Mouse (Mus musculus): ENCODE data around the gene Ttc6. TPM values are rescaled to one million over a fixed set of nuclear protein-coding genes. Genes with fewer than 3 reads are reported as not detected.

The Ttc6 gene
- polyA plus RNA-seq, 1 experiment from 2014 or later, result 0.78 TPM

GRCm38 (mm10) chr12:57536909-57537670, 26.8 kb upstream of the Ttc6 start:
- no peak for DNase-seq (ENCODE audit: low spot score)
- 4% methylated on average over 11 of the region's 11 CpGs for WGBS
- Histone ChIP-seq H3K4me2 (ENCODE audit: low read depth, low read length) (no peak overlapping the region), H3K9ac (ENCODE audit: low read depth, low read length) (no peak overlapping the region), H3K9me3 (ENCODE audit: control insufficient read depth, low read length) (no peaks in the 10 kb centered on the region), H3K27ac (replicated peaks; ENCODE audit: low read depth, low read length) (no peak overlapping the region), H3K27me3 (replicated peaks; ENCODE audit: control insufficient read depth, insufficient read depth, low read length) (peaks cover 92% of the 10 kb centered on the region), H3K36me3 (ENCODE audit: control insufficient read depth, insufficient read depth, low read length) (no peaks in the 10 kb centered on the region), H3K4me3 (ENCODE audit: low read depth, low read length) (no peak overlapping the region), H3K4me1 (ENCODE audit: control insufficient read depth, insufficient read depth, low read length) (0 out of 2 replicates have a peak, but pooled peaks cover 7% of the 10 kb centered on the region)
- no peak for ATAC-seq (ENCODE audit: low read depth)

GRCm38 (mm10) chr12:57537791-57538587, 25.9 kb upstream of the Ttc6 start:
- Histone ChIP-seq H3K4me3 (ENCODE audit: low read depth, low read length) (peak overlapping the region; percentile 25), H3K27ac (replicated peaks; ENCODE audit: low read depth, low read length) (no peak overlapping the region), H3K9ac (ENCODE audit: low read depth, low read length) (no peak overlapping the region), H3K4me1 (ENCODE audit: control insufficient read depth, insufficient read depth, low read length) (peaks cover 14% of the 10 kb centered on the region; the same call in 1 of the 2 replicates), H3K9me3 (ENCODE audit: control insufficient read depth, low read length) (no peaks in the 10 kb centered on the region), H3K27me3 (replicated peaks; ENCODE audit: control insufficient read depth, insufficient read depth, low read length) (peaks cover 92% of the 10 kb centered on the region), H3K36me3 (ENCODE audit: control insufficient read depth, insufficient read depth, low read length) (no peaks in the 10 kb centered on the region), H3K4me2 (ENCODE audit: low read depth, low read length) (peak overlapping the region; percentile 50)
- no peak for ATAC-seq (ENCODE audit: low read depth)
- no peak for DNase-seq (ENCODE audit: low spot score)
- 3% methylated on average over 21 of the region's 21 CpGs for WGBS

- H3K27ac ChIP-seq (replicated peaks; ENCODE audit: low read depth, low read length), result no peak overlapping the region
- H3K36me3 ChIP-seq (ENCODE audit: control insufficient read depth, insufficient read depth, low read length), result no peaks in the 10 kb centered on the region
- peak overlapping the region; percentile 48; the same call in 1 of the 2 replicates for H3K9ac ChIP-seq (ENCODE audit: low read depth, low read length)
- DNase-seq (ENCODE audit: low spot score) (no peak), ATAC-seq (ENCODE audit: low read depth) (0 out of 2 replicates have a peak, but pooled peaks have one; percentile 17)
- peak overlapping the region; percentile 50 for H3K4me2 ChIP-seq (ENCODE audit: low read depth, low read length)
- H3K4me3 ChIP-seq (ENCODE audit: low read depth, low read length), result peak overlapping the region; percentile 25
- H3K4me1 ChIP-seq (ENCODE audit: control insufficient read depth, insufficient read depth, low read length), result peaks cover 16% of the 10 kb centered on the region; the same call in 1 of the 2 replicates
- peaks cover 92% of the 10 kb centered on the region for H3K27me3 ChIP-seq (replicated peaks; ENCODE audit: control insufficient read depth, insufficient read depth, low read length)
- WGBS, result 2% methylated on average over 57 of the region's 63 CpGs
- no peaks in the 10 kb centered on the region for H3K9me3 ChIP-seq (ENCODE audit: control insufficient read depth, low read length)
Measured at GRCm38 (mm10) chr12:57538588-57539550, 25.0 kb upstream of the Ttc6 start.

- no peak overlapping the region for H3K27ac ChIP-seq (replicated peaks; ENCODE audit: low read depth, low read length)
Measured at GRCm38 (mm10) chr12:57539551-57539985, 24.3 kb upstream of the Ttc6 start.

GRCm38 (mm10) chr12:57541118-57541517, 22.8 kb upstream of the Ttc6 start:
- Histone ChIP-seq H3K27ac (replicated peaks; ENCODE audit: low read depth, low read length) (no peak overlapping the region), H3K27me3 (replicated peaks; ENCODE audit: control insufficient read depth, insufficient read depth, low read length) (peaks cover 90% of the 10 kb centered on the region), H3K9ac (ENCODE audit: low read depth, low read length) (no peak overlapping the region), H3K9me3 (ENCODE audit: control insufficient read depth, low read length) (no peaks in the 10 kb centered on the region), H3K4me3 (ENCODE audit: low read depth, low read length) (no peak overlapping the region), H3K36me3 (ENCODE audit: control insufficient read depth, insufficient read depth, low read length) (no peaks in the 10 kb centered on the region), H3K4me2 (ENCODE audit: low read depth, low read length) (no peak overlapping the region), H3K4me1 (ENCODE audit: control insufficient read depth, insufficient read depth, low read length) (peaks cover 19% of the 10 kb centered on the region; the same call in 1 of the 2 replicates)
- no peak for ATAC-seq (ENCODE audit: low read depth)
- DNase-seq (ENCODE audit: low spot score), result no peak
- WGBS, result 3% methylated on average over 6 of the region's 6 CpGs

More at GRCm38 (mm10) chr12:57539551-57539985, 24.3 kb upstream of the Ttc6 start:
- DNase-seq (ENCODE audit: low spot score) (no peak), ATAC-seq (ENCODE audit: low read depth) (no peak)
- Histone ChIP-seq H3K4me1 (ENCODE audit: control insufficient read depth, insufficient read depth, low read length) (peaks cover 16% of the 10 kb centered on the region; the same call in 1 of the 2 replicates), H3K9me3 (ENCODE audit: control insufficient read depth, low read length) (no peaks in the 10 kb centered on the region), H3K4me2 (ENCODE audit: low read depth, low read length) (no peak overlapping the region), H3K4me3 (ENCODE audit: low read depth, low read length) (peak overlapping the region; percentile 25), H3K36me3 (ENCODE audit: control insufficient read depth, insufficient read depth, low read length) (no peaks in the 10 kb centered on the region), H3K27me3 (replicated peaks; ENCODE audit: control insufficient read depth, insufficient read depth, low read length) (peaks cover 92% of the 10 kb centered on the region), H3K9ac (ENCODE audit: low read depth, low read length) (no peak overlapping the region)
- WGBS, result 5% methylated on average over 10 of the region's 10 CpGs

GRCm38 (mm10) chr12:57541931-57542745, 21.8 kb upstream of the Ttc6 start:
- H3K9me3 ChIP-seq (ENCODE audit: control insufficient read depth, low read length), result no peaks in the 10 kb centered on the region
- H3K4me1 ChIP-seq (ENCODE audit: control insufficient read depth, insufficient read depth, low read length), result peaks cover 19% of the 10 kb centered on the region; the same call in 1 of the 2 replicates
- 5% methylated on average over 28 of the region's 46 CpGs for WGBS
- H3K27me3 ChIP-seq (replicated peaks; ENCODE audit: control insufficient read depth, insufficient read depth, low read length), result peaks cover 90% of the 10 kb centered on the region
- H3K27ac ChIP-seq (replicated peaks; ENCODE audit: low read depth, low read length), result no peak overlapping the region
- peak overlapping the region; percentile 35; the same call in 1 of the 2 replicates for H3K9ac ChIP-seq (ENCODE audit: low read depth, low read length)
- H3K4me2 ChIP-seq (ENCODE audit: low read depth, low read length), result peak overlapping the region; percentile 40
- DNase-seq (ENCODE audit: low spot score) (no peak), ATAC-seq (ENCODE audit: low read depth) (no peak)
- H3K36me3 ChIP-seq (ENCODE audit: control insufficient read depth, insufficient read depth, low read length), result no peaks in the 10 kb centered on the region
- peak overlapping the region; percentile 26 for H3K4me3 ChIP-seq (ENCODE audit: low read depth, low read length)

- WGBS, result 2% methylated on average over 56 of the region's 63 CpGs
- no peaks in the 10 kb centered on the region for H3K9me3 ChIP-seq (ENCODE audit: control insufficient read depth, low read length)
- peak overlapping the region; percentile 35; the same call in 1 of the 2 replicates for H3K9ac ChIP-seq (ENCODE audit: low read depth, low read length)
- peaks cover 93% of the 10 kb centered on the region for H3K27me3 ChIP-seq (replicated peaks; ENCODE audit: control insufficient read depth, insufficient read depth, low read length)
- H3K4me1 ChIP-seq (ENCODE audit: control insufficient read depth, insufficient read depth, low read length), result peaks cover 19% of the 10 kb centered on the region; the same call in 1 of the 2 replicates
- H3K27ac ChIP-seq (replicated peaks; ENCODE audit: low read depth, low read length), result no peak overlapping the region
- DNase-seq (ENCODE audit: low spot score), result no peak
- ATAC-seq (ENCODE audit: low read depth), result no peak
- H3K4me3 ChIP-seq (ENCODE audit: low read depth, low read length), result peak overlapping the region; percentile 26
- no peaks in the 10 kb centered on the region for H3K36me3 ChIP-seq (ENCODE audit: control insufficient read depth, insufficient read depth, low read length)
- peak overlapping the region; percentile 40 for H3K4me2 ChIP-seq (ENCODE audit: low read depth, low read length)
Measured at GRCm38 (mm10) chr12:57542746-57543626, 20.9 kb upstream of the Ttc6 start.
